Mouse (Mus musculus): ENCODE results near the gene Osbp. TPM values are rescaled to one million over a fixed set of nuclear protein-coding genes. Genes with fewer than 3 reads are reported as not detected.
"Not testable (repeated sequence)": the region's sequence is repeated elsewhere in the genome, so short reads cannot be mapped to it uniquely, and the experiment has no call there.

Gene Osbp
- 10 to 100 TPM; 97.2 to 99.2 TPM for total RNA-seq (2021)
- long read RNA-seq, experiment 1, full-length matches to known transcripts, result 35 of 51 reads
- long read RNA-seq, experiment 1, partial matches to known transcripts, result 14 of 51 reads
- long read RNA-seq, experiment 1, other reads (novel, unspliced or antisense), result 2 of 51 reads
- long read RNA-seq, experiment 2, full-length matches to known transcripts, result 12 of 20 reads
- long read RNA-seq, experiment 2, partial matches to known transcripts, result 8 of 20 reads
- long read RNA-seq, experiment 2, other reads (novel, unspliced or antisense), result 0 of 20 reads

GRCm38 (mm10) chr19:11965023-11965942 lies at the start of gene Osbp:
Gene Osbp (plus strand): TSS chr19:11965941.
- peak; percentile 100 for DNase-seq

DNA sequence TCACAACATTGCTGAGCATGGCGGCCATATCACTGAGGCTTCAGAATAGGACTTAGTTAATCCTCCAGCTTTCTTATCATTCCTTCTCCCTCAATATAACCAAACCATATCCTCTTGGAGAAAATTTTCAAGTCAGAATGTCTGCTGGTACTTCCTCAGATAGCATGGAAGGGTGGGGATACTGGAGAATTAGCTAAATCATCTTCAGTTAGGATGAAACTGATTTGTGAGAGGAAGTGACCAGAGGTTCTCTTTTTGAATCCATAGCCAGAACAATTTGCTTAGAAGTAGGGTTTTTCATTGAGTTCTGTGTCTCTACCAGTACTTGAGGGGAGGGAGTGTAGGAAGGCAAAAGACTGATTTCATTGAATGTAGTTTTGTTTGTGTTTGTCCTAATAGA lies 43.7 kb upstream of the Osbp start:
- no peak for DNase-seq

- not testable (repeated sequence) for DNase-seq
Measured at GRCm38 (mm10) chr19:11922515-11922914, 43.2 kb upstream of the Osbp start.

DNA sequence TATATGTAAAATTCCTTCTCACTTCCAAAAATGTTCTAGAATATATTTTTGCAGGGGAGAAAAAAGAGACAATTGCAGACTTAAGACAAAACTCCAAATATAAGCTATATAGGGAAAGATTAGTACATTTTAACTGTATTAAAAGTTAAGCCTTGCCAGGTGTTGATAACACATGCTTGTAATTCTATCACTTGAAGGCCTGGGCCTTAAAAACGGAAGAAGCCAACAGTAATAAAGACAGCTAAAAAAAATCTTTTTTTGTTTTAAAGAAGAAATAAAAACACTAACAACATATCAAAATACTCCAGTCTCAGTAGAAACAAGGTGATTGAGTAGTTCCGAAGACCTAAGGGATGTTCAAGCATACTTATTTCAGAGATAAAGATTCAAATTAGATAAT lies 39.4 kb upstream of the Osbp start:
- no peak for DNase-seq

- no peak for DNase-seq
Measured at GRCm38 (mm10) chr19:11928025-11928748, 37.6 kb upstream of the Osbp start.

GRCm38 (mm10) chr19:11946460-11946859 lies 19.3 kb upstream of the Osbp start:
- DNase-seq, result not testable (repeated sequence)

DNA sequence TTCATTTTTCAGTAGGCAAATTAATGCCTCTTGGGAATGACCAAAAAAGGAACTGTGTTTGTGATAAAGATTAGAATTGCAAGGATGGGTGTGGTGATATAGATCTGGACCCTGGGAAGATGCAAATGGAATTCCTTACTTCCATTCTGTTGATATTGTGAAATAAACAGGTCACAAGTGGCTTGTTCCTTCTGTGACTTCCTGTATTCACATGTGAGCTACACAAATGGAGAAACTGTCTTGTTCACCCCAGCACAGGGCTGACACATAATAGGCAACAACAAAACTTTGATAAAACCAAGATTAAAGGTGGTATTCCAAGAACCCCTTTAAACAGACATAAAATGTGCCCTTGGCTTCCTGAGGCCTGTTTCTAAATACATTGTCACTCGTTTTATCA lies 15.9 kb upstream of the Osbp start:
- DNase-seq, result no peak

DNA sequence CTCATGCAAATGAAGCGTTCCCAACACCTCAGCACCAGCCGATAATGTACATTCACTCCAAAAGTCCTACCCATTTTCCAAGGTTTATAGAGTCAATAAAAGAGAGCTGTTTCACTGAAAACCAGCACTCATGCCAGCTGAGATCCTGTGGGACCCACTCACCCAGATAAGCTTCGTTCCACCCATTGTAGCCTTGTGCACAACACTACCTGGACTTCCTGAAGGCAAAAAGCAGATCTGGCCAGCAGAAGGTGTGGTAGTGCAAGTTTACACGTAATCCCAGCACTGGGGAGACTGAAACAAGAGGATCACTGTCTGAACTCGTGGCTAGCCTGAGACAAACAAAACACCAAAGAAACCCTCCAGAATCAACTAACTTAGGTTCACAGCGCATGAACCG lies 15.0 kb upstream of the Osbp start:
- DNase-seq, result no peak

- DNase-seq, result no peak
Measured at GRCm38 (mm10) chr19:11954206-11954605, 11.5 kb upstream of the Osbp start.

- DNase-seq, result no peak
Measured at GRCm38 (mm10) chr19:11956636-11957035, 9.1 kb upstream of the Osbp start.

- no peak for DNase-seq
Measured at GRCm38 (mm10) chr19:11957396-11957795, 8.3 kb upstream of the Osbp start.

GRCm38 (mm10) chr19:11957846-11958245 lies 7.9 kb upstream of the Osbp start:
- no peak for DNase-seq

GRCm38 (mm10) chr19:11964266-11964665 lies 1.5 kb upstream of the Osbp start:
- no peak for DNase-seq

DNA sequence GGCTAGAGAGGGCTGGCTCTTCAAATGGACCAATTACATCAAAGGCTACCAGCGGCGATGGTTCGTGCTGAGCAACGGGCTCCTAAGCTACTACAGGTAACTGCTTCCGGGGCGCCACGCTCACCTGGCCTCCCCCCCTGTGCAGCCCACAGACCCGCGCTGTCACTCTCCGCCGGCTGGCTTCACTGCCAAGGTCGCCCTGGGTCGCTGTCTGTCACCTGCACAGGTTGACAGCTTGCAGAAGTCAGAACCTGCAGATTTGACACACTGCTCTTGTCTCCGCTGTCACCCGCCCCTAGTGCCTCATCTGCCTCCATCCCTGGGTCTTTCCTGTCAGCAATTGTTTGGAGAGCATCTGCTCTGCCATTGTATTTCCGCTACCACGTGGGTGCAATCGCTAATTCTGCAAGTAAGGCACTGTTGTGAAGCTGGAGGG lies 478 bp downstream of the Osbp start:
- DNase-seq, result peak; percentile 35 to 50

DNA sequence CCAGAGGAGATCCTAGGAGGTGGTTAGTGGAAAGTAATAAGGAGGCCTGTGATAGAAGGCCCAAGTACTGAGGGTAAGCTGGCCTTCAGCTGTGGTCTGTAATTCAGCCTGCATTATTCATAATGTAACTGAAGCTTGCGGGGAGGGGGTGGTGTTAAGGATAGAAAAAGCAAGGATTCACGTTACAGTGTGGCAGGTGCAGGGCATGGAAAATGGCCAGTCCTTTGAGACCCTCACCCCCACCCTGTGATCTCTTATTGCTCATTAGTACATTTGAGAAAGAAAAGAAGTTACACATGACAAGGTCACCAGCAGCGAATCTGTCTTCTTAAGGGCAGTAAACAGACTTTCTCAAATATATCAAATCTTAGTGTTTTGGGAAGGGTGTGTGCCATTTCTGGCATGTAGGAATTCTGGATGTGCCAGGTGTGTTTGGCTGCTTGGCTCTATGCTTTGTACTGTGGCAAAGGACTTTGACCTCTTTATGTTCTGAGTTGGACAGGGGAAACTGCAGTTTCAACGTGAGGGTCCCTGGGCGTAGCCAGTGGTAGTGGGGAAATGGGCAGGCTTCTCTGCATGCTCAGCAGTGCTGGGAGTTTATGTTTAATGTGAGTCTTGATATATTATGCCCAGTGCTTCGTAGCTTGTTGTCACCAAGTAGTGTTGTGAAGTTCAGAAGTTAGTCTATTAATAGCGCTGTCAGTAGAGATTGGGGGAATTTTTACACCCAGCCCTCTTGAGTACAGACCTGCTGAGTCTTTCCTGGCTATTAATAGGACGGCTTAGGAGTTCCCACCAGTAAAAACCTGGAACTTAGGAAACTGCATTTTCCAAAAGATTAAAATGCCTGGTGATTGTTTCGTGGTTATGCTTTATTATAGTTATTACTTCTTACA lies 3.7 kb downstream of the Osbp start:
- DNase-seq, result peak; percentile 48 to 56

DNA sequence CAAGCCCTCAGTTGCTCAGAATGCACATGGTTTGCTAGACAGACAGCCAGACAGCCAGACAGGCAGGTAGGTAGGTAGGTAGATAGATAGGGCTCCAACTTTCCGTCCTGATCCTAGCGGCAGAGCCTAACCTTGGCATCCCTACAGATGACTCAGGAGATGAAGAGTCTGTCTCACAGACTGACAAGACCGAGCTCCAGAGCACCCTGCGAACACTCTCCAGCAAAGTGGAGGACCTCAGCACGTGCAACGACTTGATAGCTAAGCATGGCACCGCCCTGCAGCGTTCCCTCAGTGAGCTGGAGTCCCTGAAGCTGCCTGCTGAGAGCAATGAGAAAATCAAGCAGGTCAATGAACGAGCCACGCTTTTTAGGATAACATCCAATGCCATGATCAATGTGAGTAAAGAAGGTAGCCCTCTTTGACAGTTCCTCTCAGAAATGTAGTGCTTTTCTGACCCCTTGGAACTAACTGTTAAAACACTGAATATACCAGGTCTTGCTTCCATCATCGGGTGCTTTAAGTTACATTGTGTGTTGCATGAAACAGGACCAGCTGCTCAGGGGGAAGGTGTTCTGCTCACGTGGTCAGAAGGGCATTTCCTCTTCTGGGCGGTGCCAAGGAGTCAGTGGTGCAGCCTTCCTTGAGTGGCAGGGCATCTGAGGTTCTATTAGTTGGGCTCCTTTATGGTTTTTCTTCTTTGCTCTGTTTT lies 7.9 kb downstream of the Osbp start:
- no peak for DNase-seq

- DNase-seq, result no peak
Measured at GRCm38 (mm10) chr19:11974223-11974540, 8.4 kb downstream of the Osbp start.

GRCm38 (mm10) chr19:11975683-11976082 lies 9.9 kb downstream of the Osbp start:
- DNase-seq, result no peak

- peak in 1 of 2 experiments; percentile 51 for DNase-seq
Measured at GRCm38 (mm10) chr19:11977363-11977762, 11.6 kb downstream of the Osbp start.

- no peak for DNase-seq
Measured at GRCm38 (mm10) chr19:11980471-11980870, 14.7 kb downstream of the Osbp start.

DNA sequence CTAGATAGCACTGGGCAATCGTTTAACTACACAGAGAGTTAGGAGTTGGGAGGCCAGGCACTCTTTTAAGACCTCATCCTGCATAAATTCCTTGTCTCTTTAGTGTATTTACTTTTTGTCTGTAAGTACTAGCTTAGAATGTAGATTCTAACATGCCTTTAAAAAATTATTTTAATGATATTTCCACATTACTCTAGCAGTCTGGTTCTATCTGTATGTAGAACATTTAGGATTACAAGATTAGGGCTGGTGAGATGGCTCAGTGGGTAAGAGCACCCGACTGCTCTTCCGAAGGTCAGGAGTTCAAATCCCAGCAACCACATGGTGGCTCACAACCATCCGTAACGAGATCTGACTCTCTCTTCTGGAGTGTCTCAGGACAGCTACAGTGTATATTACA lies 18.9 kb downstream of the Osbp start:
- not testable (repeated sequence) for DNase-seq

Data from heart, adult 18-20 months (tissue).